Mouse (Mus musculus) lung, adult 2 months (tissue): Measurements from ENCODE around the gene Ak5.

Source experiments
- CTCF ChIP-seq: fragments of 200-500 bp; IDR thresholded peaks from 2 replicates; pipeline ENCODE4 v1.5.1; 2011; ENCODE audit warnings: mild to moderate bottlenecking, low read length, control low read depth; ENCODE audit not compliant: insufficient read depth
- POLR2A ChIP-seq: fragments of 200-500 bp; IDR thresholded peaks from 2 replicates; pipeline ENCODE4 v1.6.1; 2011; ENCODE audit warnings: low read depth, mild to moderate bottlenecking, control low read depth, low read length, borderline replicate concordance; ENCODE audit errors: extremely low read depth

DNA sequence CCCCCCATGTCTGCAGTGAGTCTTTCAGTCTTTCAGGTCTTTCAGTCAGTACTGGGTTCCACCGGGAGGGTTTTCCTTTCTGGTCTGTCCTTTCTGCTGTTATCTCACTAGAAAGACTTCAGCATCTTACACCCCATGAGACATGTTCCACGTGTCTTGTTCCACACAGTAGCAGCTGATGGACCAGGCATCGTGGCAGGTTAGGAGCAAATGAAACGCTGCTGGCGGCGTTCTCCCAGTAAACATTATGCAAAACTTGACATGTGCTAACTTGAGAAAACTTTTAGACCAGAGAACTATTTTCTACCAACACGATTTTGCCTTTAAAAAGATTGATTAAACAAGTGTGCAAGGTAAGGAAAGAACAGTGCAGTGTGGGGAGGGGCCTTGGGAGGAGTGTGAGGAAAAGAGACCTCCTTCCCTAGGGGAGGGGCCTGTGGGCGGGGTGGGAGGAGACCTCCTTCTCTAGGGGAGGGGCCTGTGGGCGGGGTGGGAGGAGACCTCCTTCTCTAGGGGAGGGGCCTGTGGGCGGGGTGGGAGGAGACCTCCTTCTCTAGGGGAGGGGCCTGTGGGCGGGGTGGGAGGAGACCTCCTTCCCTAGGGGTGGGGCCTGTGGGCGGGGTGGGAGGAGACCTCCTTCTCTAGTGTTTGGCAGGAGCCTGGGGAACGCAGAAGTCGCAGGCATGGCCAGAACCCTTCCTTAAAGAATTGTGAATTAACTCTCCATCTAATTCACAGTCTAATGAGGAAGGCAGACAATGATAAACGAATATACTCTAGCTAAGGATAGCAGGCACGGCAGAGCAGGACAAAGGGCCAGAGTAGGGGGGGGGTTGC, 189.3 kb downstream of the Ak5 start:
- no peak for TF ChIP-seq POLR2A
- TF ChIP-seq CTCF = no peak
